Mouse (Mus musculus): ENCODE measurements around the gene Gm10642.

Gene Gm10642

GRCm38 (mm10) chr9:70656130-70657007 is at the start of gene Gm10642:
Gene Gm10642 (plus strand): TSS chr9:70656251.
- peak; percentile 32 to 67 for DNase-seq (ENCODE audit: low read depth in 2 of 2, low spot score in 2 of 2)

GRCm38 (mm10) chr9:70611026-70611673 is 44.9 kb upstream of the Gm10642 start:
- no peak for DNase-seq (ENCODE audit: low read depth in 2 of 2, low spot score in 2 of 2)

GRCm38 (mm10) chr9:70629711-70630110 is 26.3 kb upstream of the Gm10642 start:
- DNase-seq (ENCODE audit: low read depth in 2 of 2, low spot score in 2 of 2): no peak

- no peak for DNase-seq (ENCODE audit: low read depth in 2 of 2, low spot score in 2 of 2)
These were observed 24.4 kb upstream of the Gm10642 start for GRCm38 (mm10) chr9:70631665-70632064.

GRCm38 (mm10) chr9:70636748-70637147 is 19.3 kb upstream of the Gm10642 start:
- DNase-seq (ENCODE audit: low read depth in 2 of 2, low spot score in 2 of 2): no peak

GRCm38 (mm10) chr9:70650260-70650659 is 5.8 kb upstream of the Gm10642 start:
- no peak for DNase-seq (ENCODE audit: low read depth in 2 of 2, low spot score in 2 of 2)

GRCm38 (mm10) chr9:70650994-70651393 is 5.1 kb upstream of the Gm10642 start:
- DNase-seq (ENCODE audit: low read depth in 2 of 2, low spot score in 2 of 2): no peak

GRCm38 (mm10) chr9:70652221-70652620 is 3.8 kb upstream of the Gm10642 start:
- no peak for DNase-seq (ENCODE audit: low read depth in 2 of 2, low spot score in 2 of 2)

GRCm38 (mm10) chr9:70653875-70654274 is 2.2 kb upstream of the Gm10642 start:
- DNase-seq (ENCODE audit: low read depth in 2 of 2, low spot score in 2 of 2): no peak

GRCm38 (mm10) chr9:70654496-70654895 is 1.6 kb upstream of the Gm10642 start:
- no peak for DNase-seq (ENCODE audit: low read depth in 2 of 2, low spot score in 2 of 2)

- no peak for DNase-seq (ENCODE audit: low read depth in 2 of 2, low spot score in 2 of 2)
These were observed 304 bp upstream of the Gm10642 start for GRCm38 (mm10) chr9:70655764-70656129.

GRCm38 (mm10) chr9:70657013-70657967 is 1.2 kb downstream of the Gm10642 start, which contains the start of gene Mindy2:
Gene Mindy2 (minus strand): TSS chr9:70657174.
- DNase-seq (ENCODE audit: low read depth in 2 of 2, low spot score in 2 of 2): peak; percentile 96 to 97

GRCm38 (mm10) chr9:70658266-70658665 is 2.2 kb downstream of the Gm10642 start:
- DNase-seq (ENCODE audit: low read depth in 2 of 2, low spot score in 2 of 2): no peak

- DNase-seq (ENCODE audit: low read depth in 2 of 2, low spot score in 2 of 2): no peak
These were observed 8.8 kb downstream of the Gm10642 start for GRCm38 (mm10) chr9:70664847-70665246.

- DNase-seq (ENCODE audit: low read depth in 2 of 2, low spot score in 2 of 2): no peak
These were observed 9.5 kb downstream of the Gm10642 start for GRCm38 (mm10) chr9:70665372-70666145.

- no peak for DNase-seq (ENCODE audit: low read depth in 2 of 2, low spot score in 2 of 2)
These were observed 10.8 kb downstream of the Gm10642 start for GRCm38 (mm10) chr9:70666811-70667210.

GRCm38 (mm10) chr9:70668048-70668447 is 12.0 kb downstream of the Gm10642 start:
- DNase-seq (ENCODE audit: low read depth in 2 of 2, low spot score in 2 of 2): peak in 1 of 2 experiments; percentile 31

- DNase-seq (ENCODE audit: low read depth in 2 of 2, low spot score in 2 of 2): no peak
These were observed 13.1 kb downstream of the Gm10642 start for GRCm38 (mm10) chr9:70669197-70669596.

GRCm38 (mm10) chr9:70670381-70670780 is 14.3 kb downstream of the Gm10642 start:
- DNase-seq (ENCODE audit: low read depth in 2 of 2, low spot score in 2 of 2): no peak

- DNase-seq (ENCODE audit: low read depth in 2 of 2, low spot score in 2 of 2): peak; percentile 8 to 50
These were observed 15.2 kb downstream of the Gm10642 start for GRCm38 (mm10) chr9:70671278-70671677.

Measured in CD8-positive naive resting alpha-beta T cell, adult 2 months (primary cell).